Mouse (Mus musculus) urinary bladder, adult 2 months (tissue): ENCODE data around the gene Kcnf1. TPM values are rescaled to one million over a fixed set of nuclear protein-coding genes. Genes with fewer than 3 reads are reported as not detected.

ENCODE experiments used
- DNase-seq: peaks from one replicate; pipeline ENCODE4 v3.0.0; 2022; ENCODE audit warnings: low spot score
- polyA plus RNA-seq: library from polyadenylated mRNA; depleted of rRNA; stranded (reverse); fragments of >200 nt; gene quantifications from 2 replicates; pipeline ENCODE4 v1.2.3, GENCODE M21; 2012; rRNA removed

The Kcnf1 gene
- polyA plus RNA-seq: 64.0 and 68.7 TPM in 2 replicates

DNA sequence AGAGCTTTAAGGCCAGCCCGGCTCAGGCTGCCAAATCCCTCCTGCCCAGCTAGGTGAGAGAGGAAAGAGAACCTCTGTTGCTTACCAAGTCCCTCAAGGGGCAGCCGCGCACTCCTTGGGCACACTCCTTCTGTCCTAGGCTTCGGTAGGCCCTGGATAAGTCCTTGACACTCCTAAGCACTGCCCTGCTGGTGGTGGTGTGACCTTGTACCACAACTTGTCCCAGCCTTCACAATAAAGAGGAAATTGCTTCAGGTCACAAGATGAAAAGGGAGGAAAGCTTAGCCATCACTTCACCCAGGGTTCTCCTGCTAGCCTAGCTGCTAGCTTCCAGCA is at the start of gene Kcnf1:
Gene Kcnf1, minus strand, starts transcription at position 132 of the 336 bp plus-strand sequence.
- no peak for DNase-seq

DNA sequence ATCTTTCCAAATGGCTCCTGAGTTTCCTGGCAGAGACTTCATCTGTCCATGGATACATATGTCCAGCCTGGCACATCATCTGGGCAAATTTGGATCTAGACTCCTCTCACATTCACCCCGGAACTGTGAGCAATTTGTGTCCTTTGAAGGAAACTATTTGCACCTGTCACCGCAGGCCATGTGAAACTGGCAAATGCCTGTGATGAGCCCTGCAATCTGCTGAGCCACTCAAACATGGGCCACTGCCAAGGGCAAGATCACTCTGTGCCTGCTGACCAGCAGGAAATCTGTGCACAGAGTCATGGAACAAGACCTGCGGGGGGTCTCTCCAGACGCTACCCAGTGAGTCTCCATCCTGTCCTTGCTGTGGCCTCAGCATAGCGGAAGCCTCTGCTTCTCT is 48.3 kb upstream of the Kcnf1 start:
- DNase-seq: no peak

DNA sequence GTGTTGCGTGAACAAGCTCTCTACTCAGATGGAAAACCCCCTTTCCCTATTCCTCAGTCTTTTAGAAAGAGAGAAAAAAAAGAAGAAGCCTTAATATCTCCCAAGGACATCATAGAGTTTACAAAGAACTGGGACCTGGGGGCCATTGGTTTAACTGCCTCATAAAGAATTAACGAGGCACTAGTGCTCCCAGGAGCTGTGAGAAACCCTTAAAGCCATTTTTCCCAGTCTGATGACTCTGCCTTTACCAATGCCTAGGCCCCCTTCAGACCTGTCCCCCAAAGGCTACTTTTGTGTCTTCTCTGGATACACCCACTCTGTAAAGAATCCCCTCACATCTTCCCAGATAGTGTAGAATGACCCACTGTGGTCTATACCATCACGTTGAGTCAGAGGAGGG is 46.4 kb upstream of the Kcnf1 start:
- DNase-seq: no peak

DNA sequence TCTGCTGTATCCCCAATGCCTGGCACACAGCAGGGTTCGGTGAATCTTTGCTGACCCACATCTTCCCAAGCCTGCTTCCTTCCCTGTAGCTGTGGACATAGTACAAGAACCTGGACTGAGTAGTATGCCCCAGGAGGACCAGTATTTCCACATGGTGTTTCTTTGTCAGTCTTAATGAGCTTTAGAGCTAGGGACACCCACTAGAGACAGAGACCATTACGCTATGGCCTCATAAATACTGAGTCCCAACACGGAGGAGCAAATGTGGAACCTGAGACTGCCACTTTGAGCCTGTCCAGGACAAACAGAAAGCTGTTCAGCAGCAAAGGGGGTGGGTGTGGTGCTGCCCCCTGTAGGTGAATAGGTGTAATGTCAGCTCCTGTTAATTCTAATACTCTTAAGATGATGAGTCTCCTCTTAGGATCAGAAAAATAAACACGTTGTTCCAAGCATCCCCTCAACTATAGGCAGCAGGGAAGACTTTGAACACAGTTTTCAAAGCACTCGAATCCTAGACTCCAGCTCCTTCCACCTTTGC is 45.3 kb upstream of the Kcnf1 start:
- DNase-seq: no peak

DNA sequence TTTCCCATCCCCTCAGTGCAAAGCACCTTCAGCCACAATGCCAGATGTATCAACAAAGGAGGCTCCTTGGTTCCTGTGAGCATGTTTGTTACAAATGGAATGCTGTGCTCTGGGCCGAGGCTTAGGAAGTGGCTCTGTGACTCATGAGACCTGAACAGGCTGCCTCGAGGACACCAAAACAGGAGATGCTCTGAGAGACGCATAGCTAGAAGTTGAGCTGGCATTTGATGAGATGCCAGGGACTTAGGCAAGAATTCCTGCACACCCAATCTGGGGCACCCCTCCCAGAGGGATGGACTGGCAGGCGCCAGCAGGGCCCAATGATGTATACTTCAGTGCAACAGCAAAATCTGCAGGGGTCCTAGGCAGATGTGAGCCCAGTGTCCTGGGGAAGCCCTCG is 43.9 kb upstream of the Kcnf1 start:
- no peak for DNase-seq

DNA sequence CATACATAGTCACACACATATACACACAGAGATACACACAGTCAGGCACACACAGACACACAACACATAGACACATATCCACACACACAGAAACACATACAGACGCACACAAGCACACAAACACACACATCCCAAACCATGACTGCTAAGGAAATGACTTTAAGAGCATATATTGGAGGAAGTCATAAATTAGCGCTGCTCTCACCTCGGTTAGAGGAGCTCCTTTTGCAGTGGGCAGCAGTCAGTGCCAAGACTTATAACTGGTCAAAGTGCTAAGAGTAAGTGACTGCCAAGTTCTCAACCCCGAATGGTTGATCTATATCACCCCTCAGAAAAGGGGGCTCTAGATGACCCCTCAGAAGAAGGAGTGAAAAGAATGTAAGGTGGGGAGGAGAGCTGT is 42.4 kb upstream of the Kcnf1 start:
- DNase-seq: no peak

DNA sequence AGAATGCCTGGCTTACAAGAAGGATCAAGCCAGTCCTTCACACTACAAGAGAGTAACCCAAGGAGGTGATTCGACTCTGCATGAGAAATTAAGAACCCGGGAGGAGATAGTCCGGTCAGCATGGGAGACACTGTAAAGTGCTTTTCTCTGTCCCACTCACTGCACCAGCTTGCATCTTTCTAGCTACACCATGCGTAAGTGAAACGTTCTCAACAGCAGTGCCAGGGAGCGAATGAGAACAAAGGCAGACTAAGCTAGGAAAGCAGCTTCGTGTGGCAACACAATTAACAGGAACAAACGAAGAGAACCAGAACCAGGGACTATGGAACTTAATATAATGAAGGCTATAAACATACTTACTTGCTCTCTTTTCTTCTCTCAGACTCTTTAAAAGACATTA is 41.7 kb upstream of the Kcnf1 start:
- no peak for DNase-seq

DNA sequence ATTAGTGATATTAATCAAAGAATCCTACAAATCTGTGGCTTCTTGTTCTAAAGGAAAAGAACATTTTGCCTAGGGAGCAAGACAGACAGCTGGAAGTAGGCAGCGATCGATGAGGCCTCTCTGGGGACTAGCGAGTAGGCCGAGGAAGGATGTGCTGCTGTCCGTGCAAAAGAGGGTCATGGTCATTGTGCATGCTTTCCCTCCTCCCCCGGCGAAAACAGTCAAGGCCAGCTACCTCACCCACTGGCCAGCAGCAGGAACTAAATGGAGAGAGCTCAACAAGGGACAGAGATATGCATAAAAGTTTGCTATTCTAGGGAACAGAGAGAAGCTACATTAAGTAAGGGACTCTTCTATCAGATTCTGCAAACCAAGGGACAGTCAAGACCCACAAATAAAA is 39.1 kb upstream of the Kcnf1 start:
- no peak for DNase-seq

DNA sequence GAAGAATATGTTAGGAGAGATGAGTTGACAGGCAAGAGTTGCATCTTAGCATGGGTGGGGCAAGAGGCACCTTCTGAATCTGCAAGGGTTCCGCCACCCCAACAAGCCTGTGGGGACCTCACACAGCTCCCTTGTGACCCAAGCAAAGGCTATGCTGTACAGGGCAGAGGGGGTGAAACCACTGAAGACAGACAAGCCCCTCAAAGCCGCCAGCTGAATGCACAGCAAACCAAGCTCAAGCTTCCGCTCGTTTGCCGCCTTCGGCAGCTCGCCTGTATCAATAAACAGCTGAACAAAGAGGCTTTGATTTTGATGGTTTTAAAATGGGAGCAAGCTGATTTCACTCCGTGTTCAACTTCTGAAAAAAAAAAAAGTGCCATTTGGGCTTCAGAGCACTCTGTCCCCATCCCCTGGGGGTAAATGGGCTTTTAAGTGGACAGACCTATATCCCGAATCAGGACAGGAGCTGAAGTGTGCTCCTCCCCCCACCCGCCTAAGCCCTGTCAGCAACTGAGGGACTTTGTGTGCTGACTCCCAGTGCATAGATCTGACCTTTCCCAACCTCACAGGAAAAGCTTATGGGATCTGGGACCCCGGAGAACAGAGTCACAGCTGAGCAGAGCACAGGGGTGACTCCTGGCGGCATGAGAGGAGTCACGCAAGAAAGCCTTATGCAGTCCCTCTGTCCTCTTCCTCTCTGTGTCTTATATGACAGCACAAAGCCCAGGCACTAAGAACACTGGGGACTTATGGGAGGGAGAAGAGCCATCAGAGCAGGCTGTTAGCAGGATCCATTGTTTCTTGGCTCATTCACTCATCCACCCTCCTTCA is 26.0 kb upstream of the Kcnf1 start:
- DNase-seq: no peak

DNA sequence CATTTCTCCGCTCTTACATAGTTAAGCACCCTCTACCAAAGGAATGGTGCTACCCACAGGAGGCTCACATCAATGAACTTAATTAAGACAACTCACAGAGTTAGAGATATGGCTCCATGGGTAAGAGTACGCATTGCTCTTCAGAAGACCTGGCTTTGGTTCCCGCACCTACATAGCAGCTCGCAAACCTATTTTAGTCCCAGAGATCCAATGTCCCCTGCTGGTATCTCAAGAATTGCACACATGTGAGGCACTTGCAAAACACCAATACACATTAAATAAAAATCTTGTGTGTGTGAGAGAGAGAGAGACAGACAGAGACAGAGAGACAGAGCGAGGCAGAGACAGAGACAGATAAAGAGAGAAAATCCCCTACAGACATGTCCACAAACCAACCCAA is 21.9 kb upstream of the Kcnf1 start:
- no peak for DNase-seq

DNA sequence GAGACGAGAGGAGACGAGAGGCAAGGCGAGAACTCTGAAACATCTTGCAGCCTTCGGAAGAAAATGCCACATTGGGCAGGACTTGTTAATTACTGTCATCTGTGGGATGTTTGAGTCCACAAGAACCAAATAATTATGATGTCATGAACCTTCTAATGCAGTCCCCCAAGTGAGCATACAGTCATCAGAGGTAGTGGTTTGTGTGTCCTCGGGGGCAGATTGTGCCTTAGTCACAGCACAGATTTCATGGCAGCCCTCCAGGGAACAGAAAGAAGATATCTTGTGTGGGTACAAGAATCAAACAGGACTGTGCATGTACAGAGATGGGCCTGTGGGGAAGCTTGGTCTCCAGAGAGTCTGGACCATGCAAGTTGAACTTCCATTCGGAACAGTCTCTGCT is 17.5 kb upstream of the Kcnf1 start:
- no peak for DNase-seq

DNA sequence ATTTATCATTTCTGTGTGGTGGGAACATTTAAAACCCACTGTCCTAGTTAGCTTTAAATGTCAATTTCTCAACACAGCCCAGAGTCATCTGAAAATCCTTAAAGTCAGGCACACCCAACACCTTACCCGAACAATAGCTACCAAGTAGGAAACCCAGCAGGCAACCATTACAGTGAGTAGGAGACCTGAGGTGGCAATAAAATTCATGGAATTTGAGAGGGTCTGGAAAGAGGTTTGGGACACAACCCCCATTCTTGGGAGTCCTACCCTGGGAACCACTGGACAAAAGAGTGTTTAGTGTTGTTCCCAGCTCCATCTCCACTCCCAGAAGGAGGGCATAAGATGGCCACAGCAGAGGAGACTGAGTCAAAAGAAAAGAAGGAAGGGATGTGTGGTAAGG is 16.6 kb upstream of the Kcnf1 start:
- no peak for DNase-seq

DNA sequence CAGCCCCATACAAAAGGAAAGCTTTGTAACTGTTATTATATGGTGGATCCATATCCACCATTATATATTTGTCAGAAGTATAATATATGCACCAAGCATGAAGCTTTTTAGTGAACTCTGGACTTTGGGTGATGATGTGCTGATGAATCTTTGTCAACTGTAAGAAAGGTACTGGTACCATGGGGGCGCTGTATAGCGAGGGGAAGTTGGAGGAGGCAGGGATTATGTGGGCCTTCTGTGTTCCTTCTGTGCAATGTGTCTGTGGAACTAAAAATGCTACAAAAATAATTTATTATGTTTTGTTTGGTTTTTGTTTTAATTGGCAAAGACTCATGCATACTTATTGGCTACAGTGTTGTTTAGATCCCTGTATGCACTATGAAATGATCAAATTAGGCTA is 16.2 kb upstream of the Kcnf1 start:
- DNase-seq: no peak

DNA sequence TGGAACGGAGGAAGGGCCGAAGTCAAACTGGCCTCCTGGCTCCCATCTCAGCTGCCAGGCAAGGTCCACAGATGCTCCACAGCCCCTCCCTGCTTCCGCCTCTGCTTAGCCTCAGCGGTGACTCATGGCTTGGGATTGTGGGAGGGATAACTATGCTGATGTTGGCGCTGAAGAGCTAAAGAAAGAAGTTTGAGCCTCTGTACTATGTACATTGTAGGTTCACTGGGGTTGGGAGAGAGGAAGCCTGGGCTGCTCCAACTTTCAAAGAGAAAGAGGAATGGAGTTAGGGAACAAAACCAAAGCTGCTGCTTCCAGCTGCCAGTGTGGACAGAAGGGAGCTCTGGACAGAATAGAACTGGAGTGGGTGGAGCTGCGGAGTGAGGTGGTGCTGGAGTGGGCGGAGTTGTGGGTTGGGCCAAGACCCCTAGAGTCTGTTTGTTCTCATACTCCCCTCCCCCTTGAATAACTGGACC is 7.7 kb upstream of the Kcnf1 start:
- no peak for DNase-seq

DNA sequence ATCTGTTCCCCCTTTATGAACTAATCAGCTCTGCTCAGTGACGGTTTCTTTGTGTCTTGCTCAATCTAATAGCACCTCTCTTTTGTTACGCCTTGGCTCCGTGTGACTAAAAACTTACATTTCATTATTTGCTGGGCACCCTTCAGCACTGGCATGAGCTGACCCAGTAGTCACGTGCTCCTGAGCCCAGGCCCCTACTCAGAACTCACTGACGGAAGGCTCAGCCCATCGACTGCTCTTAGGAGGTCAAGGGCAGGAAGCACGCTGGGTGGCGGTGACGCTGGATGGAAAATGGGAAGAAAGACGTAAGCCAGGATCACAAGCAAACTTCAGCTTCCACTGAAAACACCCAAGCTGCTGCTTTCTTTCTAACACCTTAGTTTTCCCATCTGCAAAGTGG is 7.1 kb upstream of the Kcnf1 start:
- no peak for DNase-seq

DNA sequence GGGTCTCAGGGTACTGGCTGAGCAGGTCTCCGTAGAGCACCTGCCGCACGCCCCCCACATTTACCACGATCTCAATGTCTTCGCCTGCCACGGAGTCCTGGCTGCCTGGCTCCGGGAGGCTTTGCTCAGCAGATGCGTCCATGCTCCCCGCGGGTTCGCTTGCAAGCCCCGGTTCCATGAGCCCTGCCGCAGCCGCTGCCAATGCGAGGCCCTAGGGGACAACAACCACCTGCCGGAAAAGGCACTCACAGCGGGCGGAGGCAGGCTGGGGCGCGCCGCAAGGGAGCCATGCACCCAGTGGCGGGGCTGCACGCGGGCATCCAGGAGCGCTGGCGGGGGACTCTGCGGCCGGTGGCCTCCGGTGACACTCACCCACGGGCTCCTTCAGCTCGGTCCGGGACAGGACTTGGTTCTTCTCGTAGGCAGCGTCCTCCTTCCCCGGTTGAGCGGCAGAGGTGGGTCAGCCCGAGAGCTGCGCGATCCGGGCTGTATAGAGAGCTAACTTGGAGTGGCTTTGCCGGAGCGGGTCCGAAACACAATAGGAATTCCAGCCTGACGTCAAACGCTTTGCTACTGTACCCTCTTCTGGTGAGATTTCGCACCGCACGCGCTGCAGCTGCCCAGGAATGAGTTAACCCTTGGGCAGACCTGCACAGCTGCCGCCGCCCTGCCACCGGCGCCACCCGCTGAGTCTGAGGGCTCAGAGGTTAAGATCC is 489 bp downstream of the Kcnf1 start:
- peak; percentile 36 for DNase-seq

DNA sequence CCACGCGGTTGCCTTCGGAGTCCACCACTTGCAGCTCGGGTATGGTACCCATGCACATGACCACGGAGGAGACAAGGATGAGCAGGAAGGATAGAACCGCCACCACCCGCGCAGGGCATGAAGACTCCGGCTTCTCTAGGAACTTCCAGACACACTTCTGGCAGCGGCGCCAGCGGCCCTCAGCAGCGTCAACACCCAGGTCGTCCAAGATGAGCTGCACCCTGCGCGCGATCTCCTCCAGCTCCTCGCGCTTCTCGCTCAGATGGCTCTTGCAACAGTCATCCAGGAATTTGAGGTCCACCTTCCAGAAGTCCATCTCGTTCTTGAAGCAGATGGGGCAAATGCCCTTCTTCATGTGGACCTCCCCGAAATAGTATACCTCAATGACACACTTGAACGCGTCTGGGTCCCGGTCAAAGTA is 1.1 kb downstream of the Kcnf1 start:
- DNase-seq: no peak

DNA sequence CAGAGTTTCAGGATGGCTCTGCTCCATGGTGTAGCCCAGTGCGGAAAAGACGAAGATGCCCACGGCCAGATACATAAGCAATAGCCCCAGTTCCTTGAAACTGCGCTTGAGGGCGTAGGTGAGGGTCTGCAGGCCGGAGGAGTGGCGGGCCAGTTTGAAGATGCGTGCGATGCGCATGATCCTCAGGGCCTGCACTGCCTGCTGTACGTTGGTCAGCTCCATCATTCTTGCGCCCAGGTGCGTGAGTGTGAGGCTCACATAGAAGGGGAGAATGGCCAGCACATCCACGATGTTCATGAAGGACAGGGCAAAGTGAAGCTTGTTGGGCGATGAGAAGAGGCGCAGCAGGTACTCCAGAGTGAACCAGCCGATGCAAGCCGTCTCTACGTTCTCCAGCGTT is 1.6 kb downstream of the Kcnf1 start:
- DNase-seq: no peak

DNA sequence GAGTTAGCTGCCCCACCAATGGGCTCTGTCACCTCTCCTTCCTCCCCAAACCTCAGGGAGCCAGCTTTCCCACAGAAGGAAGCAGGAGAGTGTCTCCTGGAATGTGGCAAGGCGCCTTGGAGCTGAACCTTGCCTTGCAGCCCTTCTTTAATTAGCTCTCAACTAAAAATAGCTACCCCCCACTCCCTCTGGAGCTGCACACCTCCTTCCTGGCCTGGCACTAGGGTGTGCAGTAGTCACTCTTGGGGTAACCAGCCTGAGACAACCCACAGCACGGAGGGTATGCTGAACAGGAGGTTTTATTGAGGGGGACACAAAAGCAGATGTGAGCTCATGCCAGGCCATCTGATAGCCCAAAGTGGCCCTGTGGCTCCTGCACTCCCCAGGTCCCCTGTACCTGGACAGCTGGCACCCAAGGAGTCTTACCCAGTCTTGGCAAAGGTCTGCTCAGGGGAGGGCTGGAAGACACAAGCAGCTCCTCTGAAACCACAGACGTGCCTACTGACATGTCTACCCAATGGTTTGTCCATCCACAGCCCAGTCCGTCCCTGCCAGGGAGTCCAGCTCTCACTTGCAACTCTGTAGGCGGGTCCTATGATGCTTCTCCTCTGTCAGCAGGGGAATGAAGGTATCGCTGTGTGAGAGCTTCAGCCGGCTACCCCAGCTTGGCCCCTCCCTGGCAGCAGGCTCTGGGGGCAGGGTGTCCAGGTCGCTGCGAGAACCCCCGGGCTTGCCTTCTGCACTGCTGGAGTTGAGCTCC is 2.4 kb downstream of the Kcnf1 start:
- DNase-seq: no peak

DNA sequence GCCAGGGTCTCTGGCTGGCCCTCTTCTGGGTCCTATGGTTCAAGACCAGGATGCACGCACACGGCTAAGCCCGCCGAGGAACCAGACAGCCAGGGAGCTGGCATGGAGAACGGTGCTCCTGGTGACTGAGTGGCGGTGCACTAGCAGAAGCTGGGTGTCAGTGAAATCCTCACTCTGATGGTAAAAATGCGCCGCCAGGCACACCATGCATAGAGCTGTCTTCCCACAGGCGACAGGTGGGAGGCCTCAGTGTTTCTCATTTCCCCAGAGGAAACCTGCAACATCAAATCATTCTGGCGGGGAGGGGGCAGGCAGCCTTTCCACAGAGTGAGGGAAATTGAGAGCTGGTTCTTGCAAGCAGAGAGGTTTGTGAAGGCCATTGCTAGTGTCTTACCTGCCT is 6.3 kb downstream of the Kcnf1 start:
- DNase-seq: no peak

DNA sequence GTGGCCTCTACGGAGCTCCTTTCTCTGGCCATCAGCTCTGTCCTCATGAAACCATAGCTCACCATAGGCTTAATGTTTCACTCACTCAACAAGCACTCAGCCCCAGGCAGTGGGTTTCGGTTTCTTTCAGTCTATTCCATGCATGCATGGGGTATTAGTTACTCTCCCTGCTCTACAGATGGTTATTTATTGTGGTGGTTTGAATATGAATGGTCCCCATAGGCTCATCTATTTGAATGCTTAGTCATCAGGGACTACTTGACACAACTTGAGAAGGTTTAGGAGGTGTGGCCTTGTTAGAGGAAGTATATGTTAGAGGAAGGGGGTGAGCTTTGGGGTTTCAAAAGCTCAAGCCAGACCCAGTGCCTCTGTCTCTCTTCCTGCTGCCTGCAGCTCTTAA is 10.6 kb downstream of the Kcnf1 start:
- DNase-seq: no peak

DNA sequence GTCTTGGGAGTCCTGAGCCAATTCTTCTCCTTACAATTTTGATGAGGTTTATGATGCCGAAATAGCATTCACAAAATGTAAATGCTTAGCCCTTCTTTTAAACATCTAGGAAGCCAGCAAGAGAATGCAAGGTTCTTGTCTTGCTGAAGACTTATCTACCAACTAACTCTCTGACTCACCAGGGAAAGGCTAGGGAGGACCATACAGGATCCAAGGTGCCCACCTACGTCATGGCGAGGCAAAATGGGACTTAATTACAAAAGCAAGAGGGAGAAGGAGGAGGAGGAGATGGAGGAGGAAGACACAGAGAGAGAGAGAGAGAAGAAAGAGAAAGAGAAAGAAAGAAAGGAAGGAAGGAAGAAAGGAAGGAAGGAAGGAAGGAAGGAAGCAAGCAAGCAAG is 12.7 kb downstream of the Kcnf1 start:
- no peak for DNase-seq
